Mouse (Mus musculus) hindbrain, postnatal 0 days (tissue): ENCODE results near the gene Arhgap11a. TPM values are rescaled to one million over a fixed set of nuclear protein-coding genes. Genes with fewer than 3 reads are reported as not detected.
A peak's percentile ranks its signal among the peaks of the same experiment; 100 is the strongest.

ENCODE experiments used
- ATAC-seq: fragments of 200-750 bp; cut with Nextera tagmentation; 2 replicates; pipeline ENCODE4 v1.8.0; 2017; ENCODE audit warnings: mild to moderate bottlenecking, moderate TSS enrichment, moderate library complexity
- DNase-seq: peaks from one replicate; pipeline ENCODE4 v3.0.0-alpha.2; 2015; ENCODE audit warnings: low spot score
- H3K27ac ChIP-seq: fragments of 300-500 bp; sonication (generic); 2 replicates; pipeline ENCODE4 v1.5.1; 2014; ENCODE audit warnings: mild to moderate bottlenecking
- H3K27me3 ChIP-seq: fragments of 300-500 bp; sonication (generic); 2 replicates; pipeline ENCODE4 v1.6.1; 2014; ENCODE audit warnings: low read length, mixed read lengths; ENCODE audit not compliant: insufficient read depth
- H3K36me3 ChIP-seq: fragments of 300-500 bp; sonication (generic); 2 replicates; pipeline ENCODE4 v1.6.1; 2014; ENCODE audit warnings: low read length, mixed read lengths; ENCODE audit not compliant: insufficient read depth
- H3K4me1 ChIP-seq: fragments of 300-500 bp; sonication (generic); 2 replicates; pipeline ENCODE4 v1.6.1; 2014; ENCODE audit warnings: antibody characterized with exemption, low read length, mixed read lengths; ENCODE audit not compliant: insufficient read depth
- H3K4me2 ChIP-seq: fragments of 300-500 bp; sonication (generic); 2 replicates; pipeline ENCODE4 v1.6.1; 2014; ENCODE audit warnings: low read depth, mild to moderate bottlenecking, low read length, moderate library complexity, mixed read lengths
- H3K4me3 ChIP-seq: fragments of 300-500 bp; sonication (generic); 2 replicates; pipeline ENCODE4 v1.5.1; 2014; ENCODE audit warnings: low read length
- H3K9ac ChIP-seq: fragments of 300-500 bp; sonication (generic); replicated peaks from 2 replicates; pipeline ENCODE4 v1.6.1; 2014; ENCODE audit warnings: mild to moderate bottlenecking, low read length, moderate library complexity, mixed read lengths
- H3K9me3 ChIP-seq: fragments of 300-500 bp; sonication (generic); 2 replicates; pipeline ENCODE4 v1.6.1; 2016; ENCODE audit warnings: low read length, mixed read lengths
- CTCF ChIP-seq: IDR thresholded peaks from 2 replicates; pipeline ENCODE4 v1.5.1; 2016; ENCODE audit warnings: antibody characterized with exemption, control low read depth, low read depth
- WGBS: fragments of 180-500 bp; shearing (Covaris S2); extraction: QIAGEN DNeasy Blood & Tissue Kit; methylation state at CpG from one replicate; pipeline ENCODE4 v1.1.7; 2014; 5-methylcytosine and 5-hydroxymethylcytosine counted together
- polyA plus RNA-seq: library from polyadenylated mRNA; unstranded; fragments of >200 nt; fragmentation: Nextera tagmentation; extraction: Ambion mirVana; gene quantifications from 2 replicates; pipeline ENCODE4 v1.2.1, GENCODE M21; 2015
- total RNA-seq: library from RNA; depleted of rRNA; stranded (reverse); fragments of >200 nt; gene quantifications from 2 replicates; pipeline ENCODE4 v1.2.3, GENCODE M21; 2014

Gene Arhgap11a
- total and polyA plus RNA-seq, 2 experiments from 2014 or later: 1.8 to 6.5 TPM

DNA sequence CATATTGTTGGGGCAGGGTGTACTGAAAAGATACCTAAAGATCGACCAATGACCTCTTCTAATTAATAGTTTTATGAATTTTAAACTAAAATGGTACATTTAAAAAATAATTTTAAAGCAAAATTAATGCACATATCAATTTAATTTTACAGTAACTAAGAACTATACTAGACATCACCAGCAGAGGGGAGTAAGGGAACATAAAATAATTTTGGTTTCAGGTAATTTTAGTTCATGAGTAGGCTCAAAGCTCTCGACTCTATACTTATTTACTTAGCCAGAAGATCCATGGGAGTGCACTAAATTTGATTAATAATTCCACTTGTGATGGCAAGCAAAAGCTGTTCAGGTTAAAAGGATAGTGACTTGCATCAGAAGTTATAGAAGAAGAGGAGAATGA is 17.7 kb upstream of the Arhgap11a start:
- Histone ChIP-seq H3K9me3 (no peaks in the 10 kb centered on the region), H3K9ac (no peak overlapping the region), H3K36me3 (no peaks in the 10 kb centered on the region), H3K27me3 (no peaks in the 10 kb centered on the region), H3K4me2 (no peak overlapping the region), H3K4me1 (no peaks in the 10 kb centered on the region), H3K4me3 (no peak overlapping the region), H3K27ac (no peak overlapping the region)
- ATAC-seq: no peak
- TF ChIP-seq CTCF: peak; percentile 60
- 33% methylated on average over 2 of the region's 2 CpGs for WGBS
- DNase-seq: peak; percentile 56

DNA sequence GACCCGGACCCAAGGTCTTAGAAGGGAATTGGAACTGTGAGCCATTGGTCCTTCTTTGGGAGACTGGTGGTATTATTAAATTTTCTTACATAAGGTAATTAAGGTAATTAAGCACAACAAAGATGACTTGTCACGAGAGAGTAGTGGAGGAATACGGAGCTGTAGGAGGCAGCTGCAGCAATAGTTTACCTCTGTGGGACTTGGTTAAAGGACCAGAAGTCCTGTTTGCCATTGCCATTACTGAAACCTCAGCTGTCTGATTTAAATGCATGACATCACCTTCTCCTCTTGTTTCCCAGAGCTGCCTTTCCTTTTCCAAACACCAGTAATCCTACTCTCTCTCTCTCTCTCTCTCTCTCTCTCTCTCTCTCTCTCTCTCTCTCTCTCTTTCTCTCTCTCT is 680 bp upstream of the Arhgap11a start:
- no peak for TF ChIP-seq CTCF
- H3K9ac ChIP-seq: peak overlapping the region; percentile 53
- peak overlapping the region; percentile 98 for H3K4me2 ChIP-seq
- DNase-seq (no peak), ATAC-seq (peak; percentile 72)
- H3K36me3 ChIP-seq: no peaks in the 10 kb centered on the region
- no peaks in the 10 kb centered on the region; the same call in 1 of the 2 replicates for H3K4me1 ChIP-seq
- WGBS: 0% methylated on average over 3 of the region's 3 CpGs
- H3K9me3 ChIP-seq: no peaks in the 10 kb centered on the region
- H3K4me3 ChIP-seq: peak overlapping the region; percentile 81
- peak overlapping the region; percentile 76 for H3K27ac ChIP-seq
- H3K27me3 ChIP-seq: no peaks in the 10 kb centered on the region

GRCm38 (mm10) chr2:113847678-113848244 is 700 bp downstream of the Arhgap11a start:
- 1% methylated on average over 24 of the region's 24 CpGs for WGBS
- peak overlapping the region; percentile 53 for H3K9ac ChIP-seq
- H3K9me3 ChIP-seq: no peaks in the 10 kb centered on the region
- DNase-seq (no peak), ATAC-seq (0 out of 2 replicates have a peak, but pooled peaks have one; percentile 0)
- H3K4me1 ChIP-seq: no peaks in the 10 kb centered on the region; the same call in 1 of the 2 replicates
- TF ChIP-seq CTCF: no peak
- no peaks in the 10 kb centered on the region for H3K36me3 ChIP-seq
- peak overlapping the region; percentile 81 for H3K4me3 ChIP-seq
- no peaks in the 10 kb centered on the region for H3K27me3 ChIP-seq
- H3K27ac ChIP-seq: no peak overlapping the region
- H3K4me2 ChIP-seq: peak overlapping the region; percentile 98

GRCm38 (mm10) chr2:113845081-113845480 is 3.4 kb downstream of the Arhgap11a start:
- TF ChIP-seq CTCF: no peak
- H3K36me3 ChIP-seq: no peaks in the 10 kb centered on the region
- H3K27ac ChIP-seq: no peak overlapping the region
- H3K4me1 ChIP-seq: no peaks in the 10 kb centered on the region; the same call in 1 of the 2 replicates
- no peak overlapping the region for H3K4me2 ChIP-seq
- H3K9me3 ChIP-seq: no peaks in the 10 kb centered on the region
- H3K27me3 ChIP-seq: no peaks in the 10 kb centered on the region
- 76% methylated on average over 4 of the region's 4 CpGs for WGBS
- H3K4me3 ChIP-seq: no peak overlapping the region
- ATAC-seq: no peak
- DNase-seq: no peak
- H3K9ac ChIP-seq: no peak overlapping the region

GRCm38 (mm10) chr2:113841656-113842437 is 6.6 kb downstream of the Arhgap11a start:
- H3K36me3 ChIP-seq: no peaks in the 10 kb centered on the region
- H3K27ac ChIP-seq: no peak overlapping the region
- H3K27me3 ChIP-seq: no peaks in the 10 kb centered on the region
- DNase-seq (no peak), ATAC-seq (no peak)
- WGBS: 92% methylated on average over 4 of the region's 4 CpGs
- no peak overlapping the region for H3K9ac ChIP-seq
- no peaks in the 10 kb centered on the region for H3K9me3 ChIP-seq
- no peak overlapping the region for H3K4me3 ChIP-seq
- H3K4me2 ChIP-seq: no peak overlapping the region
- TF ChIP-seq CTCF: no peak
- no peaks in the 10 kb centered on the region for H3K4me1 ChIP-seq

DNA sequence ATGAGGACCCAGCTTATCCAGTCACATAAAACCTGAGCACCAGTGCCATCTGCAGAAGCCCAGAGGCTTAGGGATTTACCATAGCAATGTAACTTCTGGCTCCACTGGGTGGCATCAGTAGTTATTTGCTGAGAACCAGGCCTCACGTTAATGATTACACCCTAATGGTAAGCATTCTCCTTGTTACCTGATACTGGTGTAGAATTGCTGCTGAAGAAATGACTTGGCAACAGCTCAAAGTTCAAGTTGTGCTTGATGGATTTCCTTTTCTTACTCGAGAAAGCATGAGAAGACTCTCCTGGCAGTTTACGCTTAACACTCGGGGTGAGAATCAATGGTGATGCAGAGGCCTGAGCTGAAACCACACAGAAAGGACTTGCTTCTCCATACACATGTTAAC is 9.0 kb downstream of the Arhgap11a start:
- Histone ChIP-seq H3K27me3 (no peaks in the 10 kb centered on the region), H3K36me3 (peaks cover 6% of the 10 kb centered on the region; the same call in 1 of the 2 replicates), H3K4me3 (no peak overlapping the region), H3K4me1 (no peaks in the 10 kb centered on the region), H3K9ac (no peak overlapping the region), H3K4me2 (no peak overlapping the region), H3K27ac (no peak overlapping the region), H3K9me3 (no peaks in the 10 kb centered on the region)
- no peak for TF ChIP-seq CTCF
- DNase-seq (no peak), ATAC-seq (no peak)
- 82% methylated on average over 4 of the region's 4 CpGs for WGBS

DNA sequence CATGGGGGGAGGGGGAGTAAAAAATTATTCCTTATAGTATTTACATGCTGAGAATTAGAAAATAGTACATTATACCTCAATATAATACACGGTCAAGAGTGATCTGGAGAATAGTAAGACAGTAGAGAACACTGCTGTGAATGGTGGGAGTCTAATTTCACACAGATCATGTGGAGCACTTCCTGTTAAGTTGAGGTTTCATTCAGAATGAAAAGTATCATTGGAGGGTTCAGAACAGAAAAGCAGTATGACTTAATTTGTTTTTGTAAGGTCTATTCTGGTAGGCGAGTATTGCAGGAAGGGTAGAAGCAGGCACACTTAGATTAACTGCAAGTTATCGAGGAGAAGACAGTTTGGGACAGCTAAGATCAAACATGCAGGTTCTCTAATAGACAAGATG is 13.2 kb downstream of the Arhgap11a start:
- TF ChIP-seq CTCF: no peak
- no peaks in the 10 kb centered on the region for H3K27me3 ChIP-seq
- no peak overlapping the region for H3K27ac ChIP-seq
- H3K4me1 ChIP-seq: no peaks in the 10 kb centered on the region
- no peak overlapping the region for H3K4me3 ChIP-seq
- WGBS: 90% methylated on average over 3 of the region's 3 CpGs
- H3K36me3 ChIP-seq: peaks cover 11% of the 10 kb centered on the region; the same call in 1 of the 2 replicates
- DNase-seq (no peak), ATAC-seq (no peak)
- H3K9ac ChIP-seq: no peak overlapping the region
- H3K9me3 ChIP-seq: no peaks in the 10 kb centered on the region
- H3K4me2 ChIP-seq: no peak overlapping the region
